In the genomic region with DNA sequence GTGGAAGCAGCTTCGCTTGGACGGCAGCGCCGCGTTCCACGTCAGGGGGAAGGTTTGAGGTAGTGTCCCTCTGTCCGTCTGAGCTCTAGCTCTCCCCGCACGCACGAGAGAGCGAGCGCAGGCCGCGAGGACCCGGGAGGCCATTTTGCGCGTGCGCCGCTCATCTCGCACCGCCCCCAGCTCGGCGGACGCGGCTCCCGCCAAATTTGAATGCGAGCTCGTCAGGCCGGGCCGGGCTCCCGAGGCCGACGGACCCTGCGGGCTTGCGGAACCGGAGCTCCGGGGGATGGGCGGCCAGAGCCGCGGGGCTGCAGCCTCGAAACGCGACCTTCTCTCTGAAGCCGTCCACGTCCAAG, we compare ENCODE assay signal across 8 mouse cellular contexts. TPM values are rescaled to one million over a fixed set of nuclear protein-coding genes. Genes with fewer than 3 reads are reported as not detected.
DNase-seq lines count a peak whose midpoint lies in the region; ATAC-seq lines count a peak whose summit lies in the region.

No protein-coding gene starts in this region.

- peak overlapping the region; percentile 59 for H3K4me3 ChIP-seq in forebrain, embryonic 10.5 days
- H3K4me3 ChIP-seq in hindbrain, embryonic 11.5 days (ENCODE audit: low read depth, low read length) = peak overlapping the region; percentile 38
- peak overlapping the region; percentile 50 for H3K4me3 ChIP-seq in limb, embryonic 13.5 days
- peak overlapping the region; percentile 50 for H3K4me3 ChIP-seq in midbrain, embryonic 13.5 days (replicated peaks)

- H3K36me3 ChIP-seq in forebrain, embryonic 10.5 days (replicated peaks) = peaks cover 9% of the 10 kb centered on the region
- no peaks in the 10 kb centered on the region; the same call in 1 of the 2 replicates for H3K36me3 ChIP-seq in hindbrain, embryonic 11.5 days (ENCODE audit: control insufficient read depth, insufficient read depth, low read length)
- H3K36me3 ChIP-seq in limb, embryonic 13.5 days = peaks cover 8% of the 10 kb centered on the region
- peaks cover 8% of the 10 kb centered on the region for H3K36me3 ChIP-seq in midbrain, embryonic 13.5 days

- H3K9ac ChIP-seq in hindbrain, embryonic 11.5 days (ENCODE audit: low read depth, low read length) = no peak overlapping the region
- H3K9ac ChIP-seq in limb, embryonic 13.5 days = no peak overlapping the region
- no peak overlapping the region for H3K9ac ChIP-seq in midbrain, embryonic 13.5 days (replicated peaks)

- H3K27ac ChIP-seq in forebrain, embryonic 10.5 days = peak overlapping the region; percentile 86; the same call in 1 of the 2 replicates
- no peak overlapping the region for H3K27ac ChIP-seq in hindbrain, embryonic 11.5 days (ENCODE audit: low read depth, low read length)
- no peak overlapping the region for H3K27ac ChIP-seq in limb, embryonic 13.5 days
- no peak overlapping the region for H3K27ac ChIP-seq in midbrain, embryonic 13.5 days

- H3K9me3 ChIP-seq in forebrain, embryonic 10.5 days = no peaks in the 10 kb centered on the region
- H3K9me3 ChIP-seq in hindbrain, embryonic 11.5 days (ENCODE audit: control insufficient read depth, low read length) = no peaks in the 10 kb centered on the region
- H3K9me3 ChIP-seq in limb, embryonic 13.5 days = no peaks in the 10 kb centered on the region
- H3K9me3 ChIP-seq in midbrain, embryonic 13.5 days = no peaks in the 10 kb centered on the region

- H3K4me2 ChIP-seq in hindbrain, embryonic 11.5 days (replicated peaks; ENCODE audit: low read depth, low read length) = peak overlapping the region; percentile 82
- peak overlapping the region; percentile 77 for H3K4me2 ChIP-seq in limb, embryonic 13.5 days (replicated peaks)
- H3K4me2 ChIP-seq in midbrain, embryonic 13.5 days (replicated peaks) = peak overlapping the region; percentile 76

- ATAC-seq in activated CD4-positive, CD25-positive, alpha-beta regulatory T cell, adult 4 months = peak; percentile 48
- ATAC-seq in hindbrain, embryonic 11.5 days (ENCODE audit: low FRiP score) = peak; percentile 33
- ATAC-seq in limb, embryonic 13.5 days (ENCODE audit: low FRiP score, low read depth) = peak; percentile 38; the same call in 1 of the 2 replicates
- 0 out of 2 replicates have a peak, but pooled peaks have one; percentile 15 for ATAC-seq in midbrain, embryonic 13.5 days

- H3K27me3 ChIP-seq in forebrain, embryonic 10.5 days (ENCODE audit: poor library complexity, severe bottlenecking) = peaks cover 100% of the 10 kb centered on the region
- H3K27me3 ChIP-seq in hindbrain, embryonic 11.5 days (ENCODE audit: control insufficient read depth, insufficient read depth, low read length) = peaks cover 62% of the 10 kb centered on the region
- peaks cover 77% of the 10 kb centered on the region for H3K27me3 ChIP-seq in limb, embryonic 13.5 days
- peaks cover 88% of the 10 kb centered on the region for H3K27me3 ChIP-seq in midbrain, embryonic 13.5 days

- under 1% methylated on average over 45 of the region's 45 CpGs for WGBS in forebrain, embryonic 10.5 days
- 1% methylated on average over 39 of the region's 45 CpGs for WGBS in hindbrain, embryonic 11.5 days
- WGBS in limb, embryonic 13.5 days = under 1% methylated on average over 45 of the region's 45 CpGs
- WGBS in midbrain, embryonic 13.5 days = under 1% methylated on average over 45 of the region's 45 CpGs

- peak; percentile 27 for DNase-seq in cerebellum, adult 11 months
- DNase-seq in cerebellum, adult 8-10 months = no peak
- DNase-seq in forebrain, embryonic 10.5 days (ENCODE audit: extremely low spot score, low spot score) = peak; percentile 68
- DNase-seq in hindbrain, embryonic 11.5 days (ENCODE audit: low spot score) = peak; percentile 85
- peak; percentile 87 for DNase-seq in testis, postnatal 14 days (ENCODE audit: low spot score)

- H3K4me1 ChIP-seq in forebrain, embryonic 10.5 days = peaks cover 25% of the 10 kb centered on the region
- H3K4me1 ChIP-seq in hindbrain, embryonic 11.5 days (replicated peaks; ENCODE audit: control insufficient read depth, insufficient read depth, low read length) = peaks cover 9% of the 10 kb centered on the region
- H3K4me1 ChIP-seq in limb, embryonic 13.5 days = peaks cover 22% of the 10 kb centered on the region
- peaks cover 23% of the 10 kb centered on the region for H3K4me1 ChIP-seq in midbrain, embryonic 13.5 days (replicated peaks)

RNA-seq across cellular contexts. Expression of a gene that starts 5.1 kb away (rescaled TPM):
- polyA plus RNA-seq in activated CD4-positive, CD25-positive, alpha-beta regulatory T cell, adult 4 months (2017; shearing (Covaris generic)) = not detected
- not detected in 2 replicates for polyA plus RNA-seq in forebrain, embryonic 10.5 days (2016; fragmentation: Nextera tagmentation; extraction: Ambion mirVana)
- 0.98 and 1.2 TPM in 2 replicates for polyA plus RNA-seq in hindbrain, embryonic 11.5 days (2014; fragmentation: Nextera tagmentation; extraction: Ambion mirVana)
- polyA plus RNA-seq in limb, embryonic 13.5 days (2015; fragmentation: Nextera tagmentation; extraction: Ambion mirVana) = 0.13 TPM in 1 of 2 replicates, not detected in the other
- 0.24 and 0.28 TPM in 2 replicates for polyA plus RNA-seq in midbrain, embryonic 13.5 days (2015; fragmentation: Nextera tagmentation; extraction: Ambion mirVana)

RNA-seq across cellular contexts. Expression of a gene that starts 11.9 kb away (rescaled TPM):
- polyA plus RNA-seq in activated CD4-positive, CD25-positive, alpha-beta regulatory T cell, adult 4 months (2017; shearing (Covaris generic)) = 10 to 100 TPM; 10.9 to 11.1 TPM
- polyA plus RNA-seq in forebrain, embryonic 10.5 days (2016; fragmentation: Nextera tagmentation; extraction: Ambion mirVana) = 25.9 and 28.3 TPM in 2 replicates
- 40.6 and 48.8 TPM in 2 replicates for polyA plus RNA-seq in hindbrain, embryonic 11.5 days (2014; fragmentation: Nextera tagmentation; extraction: Ambion mirVana)
- 23.3 and 23.7 TPM in 2 replicates for polyA plus RNA-seq in limb, embryonic 13.5 days (2015; fragmentation: Nextera tagmentation; extraction: Ambion mirVana)
- polyA plus RNA-seq in midbrain, embryonic 13.5 days (2015; fragmentation: Nextera tagmentation; extraction: Ambion mirVana) = 33.9 and 34.2 TPM in 2 replicates

RNA-seq across cellular contexts. Expression of a gene that starts 16.5 kb away (rescaled TPM):
- polyA plus RNA-seq in activated CD4-positive, CD25-positive, alpha-beta regulatory T cell, adult 4 months (2017; shearing (Covaris generic)) = 100 to 1,000 TPM; 210 to 227 TPM
- 87.4 and 90.9 TPM in 2 replicates for polyA plus RNA-seq in forebrain, embryonic 10.5 days (2016; fragmentation: Nextera tagmentation; extraction: Ambion mirVana)
- polyA plus RNA-seq in hindbrain, embryonic 11.5 days (2014; fragmentation: Nextera tagmentation; extraction: Ambion mirVana) = 152 and 161 TPM in 2 replicates
- 243 and 250 TPM in 2 replicates for polyA plus RNA-seq in limb, embryonic 13.5 days (2015; fragmentation: Nextera tagmentation; extraction: Ambion mirVana)
- 189 and 191 TPM in 2 replicates for polyA plus RNA-seq in midbrain, embryonic 13.5 days (2015; fragmentation: Nextera tagmentation; extraction: Ambion mirVana)
